Mouse (Mus musculus) bone marrow, adult 2 months (tissue): ENCODE data around the gene Gm10721. TPM values are rescaled to one million over a fixed set of nuclear protein-coding genes. Genes with fewer than 3 reads are reported as not detected.
"Not testable (repeated sequence)": the region's sequence is repeated elsewhere in the genome, so short reads cannot be mapped to it uniquely, and the experiment has no call there.

Experiments used
- H3K27ac ChIP-seq: fragments of 200-500 bp; 2 replicates; pipeline ENCODE4 v1.5.1; 2012; ENCODE audit warnings: low read depth, mild to moderate bottlenecking, control low read depth, inconsistent platforms, low read length; ENCODE audit not compliant: control insufficient read depth, poor library complexity, insufficient read depth
- H3K4me1 ChIP-seq: fragments of 200-500 bp; 2 replicates; pipeline ENCODE4 v1.6.1; 2011; ENCODE audit warnings: low read length; ENCODE audit not compliant: control insufficient read depth, insufficient read depth
- H3K4me3 ChIP-seq: fragments of 200-500 bp; replicated peaks from 2 replicates; pipeline ENCODE3; 2011; ENCODE audit warnings: mild to moderate bottlenecking, low read depth, low read length, control low read depth; ENCODE audit not compliant: control insufficient read depth
- WGBS: fragments of 180-500 bp; shearing (Covaris S2); methylation state at CpG from one replicate; pipeline ENCODE4 v1.1.7; 2018; 5-methylcytosine and 5-hydroxymethylcytosine counted together
- polyA plus RNA-seq: library from polyadenylated mRNA; stranded (reverse); fragments of >200 nt; gene quantifications from 2 replicates; pipeline ENCODE4 v1.2.4, GENCODE M21; 2011; ENCODE audit warnings: low replicate concordance; ENCODE audit not compliant: missing spikeins, insufficient read depth, insufficient read length

Gm10721 gene
- not detected in 2 replicates for polyA plus RNA-seq

GRCm38 (mm10) chr9:3012733-3013279 lies at the start of gene Gm10721:
Gene Gm10721 (plus strand): TSS chr9:3013140.
- H3K4me3 ChIP-seq, H3K4me1 ChIP-seq, H3K27ac ChIP-seq: not testable (repeated sequence)
- no CpG with 5 or more reads among the region's 11 CpGs for WGBS

- H3K27ac ChIP-seq, H3K4me1 ChIP-seq, H3K4me3 ChIP-seq: not testable (repeated sequence)
- WGBS: 68% methylated on average over 12 of the region's 12 CpGs
These were observed 12.4 kb upstream of the Gm10721 start, which contains the start of gene Gm10722 for GRCm38 (mm10) chr9:3000445-3000972. Gene Gm10722 (plus strand): TSS chr9:3000922.

- 61% methylated on average over 8 of the region's 8 CpGs for WGBS
- not testable (repeated sequence) for H3K4me3 ChIP-seq, H3K27ac ChIP-seq, H3K4me1 ChIP-seq
These were observed 11.9 kb upstream of the Gm10721 start for GRCm38 (mm10) chr9:3001006-3001405.

- H3K27ac ChIP-seq, H3K4me3 ChIP-seq, H3K4me1 ChIP-seq: not testable (repeated sequence)
- WGBS: 65% methylated on average over 9 of the region's 11 CpGs
These were observed 10.8 kb upstream of the Gm10721 start for GRCm38 (mm10) chr9:3001948-3002659.

- not testable (repeated sequence) for H3K4me1 ChIP-seq, H3K27ac ChIP-seq, H3K4me3 ChIP-seq
- 66% methylated on average over 6 of the region's 14 CpGs for WGBS
These were observed 10.0 kb upstream of the Gm10721 start, which contains the start of gene Gm11168 for GRCm38 (mm10) chr9:3002794-3003396. Gene Gm11168 (plus strand): TSS chr9:3003346.

- H3K27ac ChIP-seq, H3K4me3 ChIP-seq, H3K4me1 ChIP-seq: not testable (repeated sequence)
- 80% methylated on average over 1 of the region's 5 CpGs for WGBS
These were observed 6.8 kb upstream of the Gm10721 start for GRCm38 (mm10) chr9:3006179-3006578.

- not testable (repeated sequence) for H3K27ac ChIP-seq, H3K4me3 ChIP-seq, H3K4me1 ChIP-seq
- WGBS: 65% methylated on average over 8 of the region's 8 CpGs
These were observed 6.3 kb upstream of the Gm10721 start for GRCm38 (mm10) chr9:3006636-3007035.

GRCm38 (mm10) chr9:3007272-3007671 lies 5.7 kb upstream of the Gm10721 start:
- 72% methylated on average over 8 of the region's 9 CpGs for WGBS
- H3K4me3 ChIP-seq, H3K27ac ChIP-seq, H3K4me1 ChIP-seq: not testable (repeated sequence)

- not testable (repeated sequence) for H3K27ac ChIP-seq, H3K4me3 ChIP-seq, H3K4me1 ChIP-seq
- no CpG with 5 or more reads among the region's 5 CpGs for WGBS
These were observed 3.6 kb upstream of the Gm10721 start for GRCm38 (mm10) chr9:3009331-3009730.

GRCm38 (mm10) chr9:3012054-3012621 lies 802 bp upstream of the Gm10721 start:
- not testable (repeated sequence) for H3K4me1 ChIP-seq, H3K4me3 ChIP-seq, H3K27ac ChIP-seq
- 64% methylated on average over 3 of the region's 7 CpGs for WGBS

- 67% methylated on average over 5 of the region's 9 CpGs for WGBS
- not testable (repeated sequence) for H3K4me3 ChIP-seq, H3K27ac ChIP-seq, H3K4me1 ChIP-seq
These were observed 2.4 kb downstream of the Gm10721 start, which contains the start of gene Gm10720 for GRCm38 (mm10) chr9:3015354-3015753. Gene Gm10720 (plus strand): TSS chr9:3015654.

GRCm38 (mm10) chr9:3015896-3016295 lies 3.0 kb downstream of the Gm10721 start:
- not testable (repeated sequence) for H3K4me3 ChIP-seq, H3K27ac ChIP-seq, H3K4me1 ChIP-seq
- WGBS: 73% methylated on average over 6 of the region's 6 CpGs

- WGBS: 50% methylated on average over 1 of the region's 9 CpGs
- H3K27ac ChIP-seq, H3K4me1 ChIP-seq, H3K4me3 ChIP-seq: not testable (repeated sequence)
These were observed 4.2 kb downstream of the Gm10721 start, which contains the start of gene Gm10719 for GRCm38 (mm10) chr9:3017108-3017507. Gene Gm10719 (plus strand): TSS chr9:3017408.
